Mouse (Mus musculus) embryonic facial prominence, embryonic 10.5 days (tissue): Measurements from ENCODE around the gene Galnt17. TPM values are rescaled to one million over a fixed set of nuclear protein-coding genes. Genes with fewer than 3 reads are reported as not detected.
A peak's percentile ranks its signal among the peaks of the same experiment; 100 is the strongest.

Source experiments
- DNase-seq: peaks from one replicate; pipeline ENCODE4 v3.0.0-alpha.2; 2017; ENCODE audit warnings: low spot score
- H3K27ac ChIP-seq: fragments of 300-500 bp; sonication (generic); replicated peaks from 2 replicates; pipeline ENCODE4 v1.5.1; 2016; ENCODE audit warnings: mild to moderate bottlenecking
- H3K27me3 ChIP-seq: fragments of 300-500 bp; sonication (generic); replicated peaks from 2 replicates; pipeline ENCODE4 v1.6.1; 2016; ENCODE audit warnings: low read depth, mild to moderate bottlenecking; ENCODE audit not compliant: poor library complexity, severe bottlenecking
- H3K36me3 ChIP-seq: fragments of 300-500 bp; sonication (generic); replicated peaks from 2 replicates; pipeline ENCODE4 v1.6.1; 2016; ENCODE audit warnings: mild to moderate bottlenecking, moderate library complexity
- H3K4me1 ChIP-seq: fragments of 300-500 bp; sonication (generic); 2 replicates; pipeline ENCODE4 v1.6.1; 2016
- H3K4me3 ChIP-seq: fragments of 300-500 bp; sonication (generic); 2 replicates; pipeline ENCODE4 v1.5.1; 2016; ENCODE audit warnings: mild to moderate bottlenecking, moderate library complexity
- H3K9me3 ChIP-seq: fragments of 300-500 bp; sonication (generic); 2 replicates; pipeline ENCODE4 v1.6.1; 2016; ENCODE audit warnings: mild to moderate bottlenecking
- WGBS: fragments of 180-500 bp; shearing (Covaris S2); methylation state at CpG from one replicate; pipeline ENCODE4 v1.1.7; 2016; 5-methylcytosine and 5-hydroxymethylcytosine counted together
- polyA plus RNA-seq: library from polyadenylated mRNA; unstranded; fragments of >200 nt; fragmentation: Nextera tagmentation; extraction: Ambion mirVana; gene quantifications from 2 replicates; pipeline ENCODE4 v1.2.1, GENCODE M21; 2016

The Galnt17 gene
- polyA plus RNA-seq, 1 experiment from 2014 or later = 1.7 TPM

GRCm38 (mm10) chr5:130875391-130875790, 432.9 kb downstream of the Galnt17 start:
- DNase-seq = no peak
- no peaks in the 10 kb centered on the region for H3K4me1 ChIP-seq
- no peak overlapping the region for H3K27ac ChIP-seq
- no peaks in the 10 kb centered on the region for H3K36me3 ChIP-seq
- no peaks in the 10 kb centered on the region for H3K9me3 ChIP-seq
- H3K4me3 ChIP-seq = no peak overlapping the region
- no peaks in the 10 kb centered on the region for H3K27me3 ChIP-seq
- 89% methylated on average over 3 of the region's 3 CpGs for WGBS

- whole genome bisulfite sequencing = 60% methylated on average over 8 of the region's 8 CpGs
- Histone ChIP-seq H3K4me3 (no peak overlapping the region), H3K27ac (no peak overlapping the region), H3K36me3 (no peaks in the 10 kb centered on the region), H3K4me1 (no peaks in the 10 kb centered on the region), H3K27me3 (no peaks in the 10 kb centered on the region), H3K9me3 (no peaks in the 10 kb centered on the region)
- no peak for DNase-seq
These were observed 437.2 kb downstream of the Galnt17 start for GRCm38 (mm10) chr5:130871086-130871485.

- Histone ChIP-seq H3K4me1 (no peaks in the 10 kb centered on the region), H3K36me3 (no peaks in the 10 kb centered on the region)
- WGBS = 78% methylated on average over 1 of the region's 1 CpGs
These were observed 438.4 kb downstream of the Galnt17 start for GRCm38 (mm10) chr5:130869869-130870268.

GRCm38 (mm10) chr5:130862302-130862701, 446.0 kb downstream of the Galnt17 start:
- H3K4me1 ChIP-seq = no peaks in the 10 kb centered on the region
- H3K27ac ChIP-seq = no peak overlapping the region
- H3K9me3 ChIP-seq = no peaks in the 10 kb centered on the region
- H3K27me3 ChIP-seq = no peaks in the 10 kb centered on the region
- DNase-seq = peak; percentile 52
- 65% methylated on average over 5 of the region's 5 CpGs for WGBS
- H3K4me3 ChIP-seq = no peak overlapping the region
- H3K36me3 ChIP-seq = no peaks in the 10 kb centered on the region

More at GRCm38 (mm10) chr5:130869869-130870268, 438.4 kb downstream of the Galnt17 start:
- Histone ChIP-seq H3K4me3 (no peak overlapping the region), H3K27me3 (no peaks in the 10 kb centered on the region), H3K9me3 (no peaks in the 10 kb centered on the region), H3K27ac (no peak overlapping the region)
- DNase-seq = no peak

GRCm38 (mm10) chr5:130859736-130860135, 448.6 kb downstream of the Galnt17 start:
- no peak overlapping the region for H3K27ac ChIP-seq
- H3K27me3 ChIP-seq = no peaks in the 10 kb centered on the region
- DNase-seq = peak; percentile 35
- WGBS = 39% methylated on average over 6 of the region's 6 CpGs
- H3K4me1 ChIP-seq = no peaks in the 10 kb centered on the region
- H3K9me3 ChIP-seq = no peaks in the 10 kb centered on the region
- no peak overlapping the region for H3K4me3 ChIP-seq
- no peaks in the 10 kb centered on the region for H3K36me3 ChIP-seq

GRCm38 (mm10) chr5:130858706-130859105, 449.6 kb downstream of the Galnt17 start:
- Histone ChIP-seq H3K27ac (no peak overlapping the region), H3K4me3 (no peak overlapping the region), H3K9me3 (no peaks in the 10 kb centered on the region), H3K4me1 (no peaks in the 10 kb centered on the region), H3K36me3 (no peaks in the 10 kb centered on the region), H3K27me3 (no peaks in the 10 kb centered on the region)
- 81% methylated on average over 3 of the region's 3 CpGs for WGBS
- DNase-seq = no peak

- no peaks in the 10 kb centered on the region for H3K9me3 ChIP-seq
- no peaks in the 10 kb centered on the region for H3K27me3 ChIP-seq
- no peak overlapping the region for H3K4me3 ChIP-seq
- no peaks in the 10 kb centered on the region for H3K4me1 ChIP-seq
- peak; percentile 59 for DNase-seq
- H3K27ac ChIP-seq = no peak overlapping the region
- 27% methylated on average over 8 of the region's 8 CpGs for whole genome bisulfite sequencing
- H3K36me3 ChIP-seq = no peaks in the 10 kb centered on the region
These were observed 450.1 kb downstream of the Galnt17 start for GRCm38 (mm10) chr5:130858148-130858547.

GRCm38 (mm10) chr5:130854430-130854829, 453.9 kb downstream of the Galnt17 start:
- H3K4me1 ChIP-seq = peaks cover 8% of the 10 kb centered on the region
- H3K27me3 ChIP-seq = no peaks in the 10 kb centered on the region
- 82% methylated on average over 7 of the region's 7 CpGs for WGBS
- DNase-seq = no peak
- no peak overlapping the region for H3K27ac ChIP-seq
- no peaks in the 10 kb centered on the region for H3K9me3 ChIP-seq
- no peak overlapping the region for H3K4me3 ChIP-seq
- H3K36me3 ChIP-seq = no peaks in the 10 kb centered on the region

- WGBS = under 1% methylated on average over 10 of the region's 10 CpGs
- H3K4me3 ChIP-seq = no peak overlapping the region
- DNase-seq = peak; percentile 91
These were observed 454.9 kb downstream of the Galnt17 start for GRCm38 (mm10) chr5:130853371-130853770.

GRCm38 (mm10) chr5:130852182-130852581, 456.1 kb downstream of the Galnt17 start:
- H3K27ac ChIP-seq = peak overlapping the region; percentile 79; the same call in 1 of the 2 replicates
- 6% methylated on average over 11 of the region's 11 CpGs for WGBS
- H3K36me3 ChIP-seq = no peaks in the 10 kb centered on the region
- peaks cover 8% of the 10 kb centered on the region for H3K4me1 ChIP-seq
- H3K4me3 ChIP-seq = peak overlapping the region; percentile 41
- H3K9me3 ChIP-seq = no peaks in the 10 kb centered on the region
- DNase-seq = peak; percentile 21
- no peaks in the 10 kb centered on the region for H3K27me3 ChIP-seq

More at GRCm38 (mm10) chr5:130853371-130853770, 454.9 kb downstream of the Galnt17 start:
- no peaks in the 10 kb centered on the region for H3K27me3 ChIP-seq
- peaks cover 8% of the 10 kb centered on the region for H3K4me1 ChIP-seq
- H3K36me3 ChIP-seq = no peaks in the 10 kb centered on the region
- no peak overlapping the region for H3K27ac ChIP-seq
- no peaks in the 10 kb centered on the region for H3K9me3 ChIP-seq

GRCm38 (mm10) chr5:130849610-130850009, 458.7 kb downstream of the Galnt17 start:
- no peak overlapping the region for H3K4me3 ChIP-seq
- no peak for DNase-seq
- 86% methylated on average over 4 of the region's 4 CpGs for WGBS

GRCm38 (mm10) chr5:130848562-130848961, 459.7 kb downstream of the Galnt17 start:
- Histone ChIP-seq H3K27me3 (no peaks in the 10 kb centered on the region), H3K4me1 (peaks cover 8% of the 10 kb centered on the region), H3K4me3 (no peak overlapping the region), H3K36me3 (no peaks in the 10 kb centered on the region), H3K27ac (no peak overlapping the region), H3K9me3 (no peaks in the 10 kb centered on the region)
- DNase-seq = no peak
- 82% methylated on average over 6 of the region's 6 CpGs for WGBS

More at GRCm38 (mm10) chr5:130849610-130850009, 458.7 kb downstream of the Galnt17 start:
- H3K4me1 ChIP-seq = peaks cover 8% of the 10 kb centered on the region
- no peaks in the 10 kb centered on the region for H3K27me3 ChIP-seq
- no peaks in the 10 kb centered on the region for H3K36me3 ChIP-seq
- H3K27ac ChIP-seq = no peak overlapping the region
- H3K9me3 ChIP-seq = no peaks in the 10 kb centered on the region

GRCm38 (mm10) chr5:130825797-130826196, 482.5 kb downstream of the Galnt17 start:
- peaks cover 5% of the 10 kb centered on the region; the same call in 1 of the 2 replicates for H3K9me3 ChIP-seq
- H3K27ac ChIP-seq = no peak overlapping the region
- no peaks in the 10 kb centered on the region for H3K27me3 ChIP-seq
- H3K4me1 ChIP-seq = no peaks in the 10 kb centered on the region
- WGBS = 86% methylated on average over 2 of the region's 2 CpGs
- no peak overlapping the region for H3K4me3 ChIP-seq
- no peak for DNase-seq
- no peaks in the 10 kb centered on the region for H3K36me3 ChIP-seq
